19 mouse cellular contexts compared by ENCODE assay signal in the genomic region with DNA sequence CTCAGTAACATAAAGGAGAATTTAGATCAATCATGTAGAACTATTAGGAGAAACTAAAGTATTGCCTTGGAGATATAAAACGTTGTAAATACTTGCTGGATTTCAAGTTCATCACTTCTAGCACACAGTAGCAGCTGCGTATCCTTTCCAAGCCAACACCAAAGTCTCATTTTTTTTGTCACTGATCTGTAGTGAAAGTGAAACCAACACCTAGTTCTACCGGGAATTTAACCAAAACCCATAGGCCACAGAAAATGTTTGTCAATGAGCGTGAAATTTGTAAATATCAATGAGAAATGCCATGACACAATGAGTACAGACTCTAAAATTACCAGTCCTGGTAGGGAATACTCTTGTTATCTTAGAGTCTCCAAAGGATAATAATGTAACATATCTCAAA.
"Had no signal": no experiment of that assay in that cellular context is flagged by ENCODE, and none has a peak within 500 bp of the region (broad histone marks: within the 10 kb centered on the region; RNA-seq: fewer than 3 reads in every experiment).

No protein-coding gene starts in this region.

- H3K27ac ChIP-seq: kidney, postnatal 0 days; layer of hippocampus, adult 2 months; liver, embryonic 15.5 days; lung, embryonic 15.5 days; midbrain, embryonic 10.5 days; midbrain, embryonic 13.5 days; neural tube, embryonic 13.5 days had no signal

- DNase-seq: kidney, adult 9 months; kidney, postnatal 25 days; layer of hippocampus, adult 9-11 months; lung, adult 18-20 months; lung, postnatal 10 days; lung, postnatal 36 days; retina, postnatal 1 day; thymus, adult 18-20 months; thymus, postnatal 14 days; thymus, postnatal 4 days had no signal

- H3K4me3 ChIP-seq: layer of hippocampus, adult 2 months; liver, embryonic 15.5 days; lung, embryonic 15.5 days; megakaryocyte, embryonic 14.5 days; midbrain, embryonic 10.5 days; midbrain, embryonic 13.5 days; myocyte; neural tube, embryonic 13.5 days had no signal
